Mouse (Mus musculus): ENCODE results near the gene Myom1.

The Myom1 gene

GRCm38 (mm10) chr17:71132221-71132620, 129.8 kb downstream of the Myom1 start:
- in situ Hi-C loops (cut with MboI, MseI) = loop anchor here in 1 of 2 experiments (25.0 kb wide), 1 partner anchor 730 kb away; no protein-coding TSS in a partner anchor

DNA sequence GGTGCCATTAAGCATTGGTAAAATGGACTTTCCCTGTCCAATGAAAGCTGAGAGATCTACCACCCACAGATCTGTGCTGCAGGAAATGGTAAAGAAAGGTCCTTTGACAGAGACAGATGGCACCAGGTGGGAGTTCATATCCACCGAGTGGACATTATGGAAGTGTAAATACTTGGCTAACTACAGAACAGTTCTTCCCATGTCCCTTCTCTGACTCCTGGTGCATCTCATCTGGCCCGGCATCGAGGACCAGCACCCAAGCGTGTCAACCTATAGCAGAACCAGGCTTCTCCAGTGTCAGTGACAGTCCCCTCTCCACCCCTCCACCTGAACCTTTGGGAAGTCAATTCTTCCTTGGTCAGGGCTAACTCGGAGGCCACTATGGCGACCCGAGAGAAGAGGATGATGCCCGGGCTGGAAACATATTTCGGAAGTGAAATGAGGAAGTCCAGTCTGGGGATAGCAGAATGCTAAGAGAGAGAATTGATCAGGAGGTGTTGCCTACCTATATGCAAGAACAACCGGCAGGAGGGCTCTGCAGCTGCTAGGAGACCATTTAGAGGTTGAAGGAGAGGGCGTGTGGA, 130.5 kb downstream of the Myom1 start:
- in situ Hi-C loops (cut with MboI, MseI) = loop anchor here in 1 of 2 experiments (25.0 kb wide), 1 partner anchor 729 kb away; no protein-coding TSS in a partner anchor

DNA sequence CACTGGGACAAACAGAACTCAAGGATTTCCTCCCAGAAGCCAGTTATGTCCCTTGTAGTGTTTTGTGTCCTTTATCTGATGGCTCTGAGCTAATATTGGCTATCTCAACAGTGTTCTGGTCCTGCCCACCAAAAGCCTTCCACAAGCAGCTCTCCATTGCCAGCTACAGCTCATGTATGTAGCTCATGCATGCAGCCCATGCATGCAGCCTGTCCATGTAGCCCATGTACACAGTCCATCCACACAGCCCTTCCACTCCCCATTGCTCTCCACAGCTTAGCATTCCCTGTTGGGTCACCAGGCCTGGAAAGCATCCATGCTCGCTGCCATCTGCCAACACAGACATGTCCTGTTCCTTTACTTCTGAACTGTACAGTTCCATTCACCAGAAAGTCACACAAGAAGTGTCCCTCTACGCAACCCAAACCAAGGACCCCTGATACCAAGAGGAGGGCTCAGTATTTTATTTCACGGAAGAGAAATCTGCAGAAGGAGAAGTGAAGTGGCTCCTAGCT, 132.1 kb downstream of the Myom1 start:
- in situ Hi-C loops (cut with MboI, MseI) = loop anchor here in 1 of 2 experiments (25.0 kb wide), 1 partner anchor 728 kb away; no protein-coding TSS in a partner anchor

GRCm38 (mm10) chr17:71135108-71135507, 132.7 kb downstream of the Myom1 start:
- in situ Hi-C loops (cut with MboI, MseI) = loop anchor here in 1 of 2 experiments (25.0 kb wide), 1 partner anchor 727 kb away; no protein-coding TSS in a partner anchor

DNA sequence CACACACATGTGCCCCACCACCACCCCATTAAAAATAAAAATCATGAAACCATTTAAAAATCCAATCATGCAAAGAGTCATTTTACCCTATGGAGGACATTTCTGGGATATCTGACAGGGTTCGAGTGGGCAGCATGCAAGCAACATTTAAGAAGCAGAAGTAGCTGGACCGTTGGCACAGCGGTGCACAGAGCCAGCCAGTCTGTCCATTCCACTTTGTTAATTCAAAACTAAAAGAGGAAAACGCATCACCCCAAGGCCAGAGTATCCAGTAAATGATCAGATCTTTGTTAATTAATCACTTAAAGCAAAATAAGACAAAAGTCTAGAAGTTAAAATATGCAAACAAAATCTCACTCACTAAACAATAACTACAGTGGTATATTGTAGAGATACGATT, 133.4 kb downstream of the Myom1 start:
- in situ Hi-C loops (cut with MboI, MseI) = loop anchor here in 1 of 2 experiments (25.0 kb wide), 1 partner anchor 726 kb away; no protein-coding TSS in a partner anchor

GRCm38 (mm10) chr17:71136384-71137333, 134.2 kb downstream of the Myom1 start:
- in situ Hi-C loops (cut with MboI, MseI) = loop anchor here in 1 of 2 experiments (25.0 kb wide), 1 partner anchor 726 kb away; no protein-coding TSS in a partner anchor

GRCm38 (mm10) chr17:71137334-71137721, 134.9 kb downstream of the Myom1 start:
- in situ Hi-C loops (cut with MboI, MseI) = loop anchor here in 1 of 2 experiments (25.0 kb wide), 1 partner anchor 725 kb away; no protein-coding TSS in a partner anchor

DNA sequence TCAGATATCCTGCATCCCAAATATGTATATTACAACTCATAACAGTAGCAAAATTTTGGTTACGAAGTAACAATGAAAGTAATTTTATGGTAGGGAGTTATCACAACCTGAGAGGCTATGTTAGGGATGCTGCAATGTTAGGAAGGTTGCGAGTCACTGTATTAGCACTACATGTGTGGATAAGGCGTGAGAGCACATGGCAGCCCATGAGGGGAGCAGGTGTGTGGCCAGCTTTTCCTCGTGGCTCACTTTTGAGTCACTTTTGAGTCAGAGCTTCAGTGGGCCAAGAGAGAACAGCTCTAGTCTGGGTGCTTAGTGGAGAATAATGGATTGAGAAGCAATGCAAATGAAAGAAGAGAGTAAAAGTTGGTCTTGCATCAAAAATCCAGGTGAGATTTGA, 139.6 kb downstream of the Myom1 start:
- in situ Hi-C loops (cut with MboI, MseI) = loop anchor here in 1 of 2 experiments (25.0 kb wide), 1 partner anchor 720 kb away; no protein-coding TSS in a partner anchor

DNA sequence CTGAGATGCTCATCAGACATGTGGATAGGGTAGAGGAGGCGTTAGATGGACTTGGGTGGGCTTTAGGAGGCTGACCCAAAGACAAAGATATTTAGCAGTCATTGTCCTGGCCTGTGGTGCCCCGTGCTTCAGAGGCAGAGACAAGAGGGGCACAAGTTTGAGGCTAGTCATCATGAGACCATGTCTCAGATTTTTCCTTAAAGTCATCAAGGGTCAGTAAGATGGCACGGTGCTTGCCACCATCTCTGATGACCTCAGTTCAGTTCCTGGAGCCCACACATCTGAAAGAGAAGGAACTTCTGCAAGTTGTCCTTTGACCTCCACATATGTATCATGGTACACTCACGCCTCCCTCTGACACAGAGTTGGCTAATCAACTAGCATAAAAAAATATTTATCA, 140.7 kb downstream of the Myom1 start:
- in situ Hi-C loops (cut with MboI, MseI) = loop anchor here in 1 of 2 experiments (25.0 kb wide), 1 partner anchor 719 kb away; no protein-coding TSS in a partner anchor

DNA sequence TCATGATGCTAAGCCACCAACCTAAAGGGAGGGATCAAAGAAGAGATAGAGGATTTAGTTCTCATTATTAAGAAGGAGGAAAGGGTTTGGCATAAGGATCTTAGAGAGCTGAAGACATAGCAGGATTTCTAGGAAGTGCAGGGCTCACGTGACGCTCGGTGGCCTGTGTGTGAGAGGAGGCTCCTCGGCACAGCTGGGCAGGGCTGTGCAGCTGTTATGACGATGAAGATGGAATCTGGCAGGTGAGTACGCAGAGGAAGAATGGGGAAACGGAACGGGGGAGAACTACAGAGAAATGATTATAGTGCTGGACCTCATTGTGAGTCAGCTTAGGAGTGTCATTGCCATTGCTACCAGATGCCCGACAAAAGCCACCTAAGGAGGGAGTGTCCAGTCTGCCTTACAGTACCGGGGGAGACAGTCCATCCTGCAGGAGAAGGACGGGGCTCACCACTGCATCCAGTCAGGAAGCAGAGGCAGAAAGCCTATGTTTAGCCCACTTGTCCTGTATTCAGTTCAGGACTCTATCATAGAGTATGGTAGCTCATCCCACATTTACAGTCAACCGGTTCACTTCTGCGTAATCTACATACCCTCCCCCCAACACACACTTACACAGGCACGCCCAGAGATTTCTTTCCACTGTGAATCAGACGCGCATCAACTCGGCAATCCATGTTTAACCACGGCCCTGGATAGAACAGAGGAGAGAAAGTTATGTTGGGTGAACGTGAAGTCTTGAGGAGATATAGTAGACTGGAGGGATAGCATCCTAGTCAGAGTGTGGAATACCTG, 142.1 kb downstream of the Myom1 start:
- in situ Hi-C loops (cut with MboI, MseI) = loop anchor here in 1 of 2 experiments (25.0 kb wide), 1 partner anchor 718 kb away; no protein-coding TSS in a partner anchor

DNA sequence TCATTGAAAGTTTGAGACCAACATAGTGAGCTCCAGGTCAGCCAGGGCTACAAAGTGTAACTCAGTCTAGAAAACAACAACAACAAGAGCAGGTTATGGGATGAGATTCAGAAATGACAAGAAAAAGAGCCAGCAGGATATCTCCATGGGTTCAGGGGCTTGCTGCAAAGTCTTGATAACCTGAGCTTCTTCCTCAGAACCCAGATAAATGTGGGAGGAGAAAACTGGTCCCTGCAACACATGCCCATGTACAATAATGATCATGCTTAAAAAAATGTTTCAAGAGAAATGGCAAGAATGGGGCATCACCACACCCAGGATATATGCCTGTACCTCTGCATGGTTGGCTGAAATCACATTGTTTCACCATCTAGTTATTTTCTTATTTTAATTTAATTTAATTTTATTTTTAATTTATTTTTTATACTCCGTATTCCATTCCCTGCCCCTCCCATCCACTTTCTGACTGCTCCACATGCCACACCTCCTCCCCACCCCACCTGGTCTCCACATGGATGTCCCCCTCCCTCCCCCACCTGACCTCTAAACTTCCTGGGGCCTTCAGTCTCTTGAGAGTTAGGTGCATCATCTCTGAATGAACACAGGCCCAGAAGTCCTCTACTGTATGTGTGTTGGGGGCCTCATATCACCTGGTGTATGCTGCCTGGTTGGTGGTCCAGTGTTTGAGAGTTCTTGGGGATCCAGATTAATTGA, 143.0 kb downstream of the Myom1 start:
- in situ Hi-C loops (cut with MboI, MseI) = loop anchor here in 1 of 2 experiments (25.0 kb wide), 1 partner anchor 717 kb away; no protein-coding TSS in a partner anchor

DNA sequence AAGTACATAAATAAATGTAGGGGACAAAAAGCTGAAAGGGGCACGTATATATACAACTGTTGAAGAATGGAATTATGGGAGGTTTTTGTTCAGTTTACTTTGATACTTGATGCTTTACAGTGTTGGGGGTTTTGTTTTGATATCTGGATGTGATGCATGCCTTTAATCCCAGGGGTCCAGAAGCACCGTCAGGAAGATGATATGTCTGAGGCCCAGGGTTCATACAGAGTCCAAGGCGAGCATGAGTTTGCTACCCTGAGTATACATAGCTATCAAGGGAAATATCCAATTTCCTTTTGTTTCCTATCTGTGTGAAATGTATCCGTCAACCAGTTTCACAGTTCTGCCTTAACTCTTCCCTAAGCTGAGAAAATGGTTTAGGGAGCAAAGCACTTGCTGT, 150.9 kb downstream of the Myom1 start:
- in situ Hi-C loops (cut with MboI, MseI) = no loop called here

DNA sequence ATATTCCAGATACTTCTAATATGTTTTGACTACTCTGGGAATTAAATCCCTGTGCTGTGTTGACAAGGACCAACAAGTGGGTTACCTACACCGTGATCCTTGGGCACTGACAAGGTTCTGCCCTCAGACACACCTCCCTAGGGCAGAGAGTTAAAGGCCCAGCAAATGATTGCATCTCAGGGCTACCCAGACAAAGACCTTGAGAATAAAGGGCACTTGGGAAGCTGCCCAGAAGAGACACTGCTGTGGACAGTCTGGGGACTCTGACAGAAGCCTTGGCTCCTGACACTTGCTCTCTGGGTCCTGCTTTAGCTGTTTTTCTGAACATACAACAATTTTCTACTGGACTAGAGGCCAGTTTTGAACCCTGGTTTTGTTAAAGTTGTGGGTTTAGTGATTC, 152.8 kb downstream of the Myom1 start:
- in situ Hi-C loops (cut with MboI, MseI) = no loop called here

DNA sequence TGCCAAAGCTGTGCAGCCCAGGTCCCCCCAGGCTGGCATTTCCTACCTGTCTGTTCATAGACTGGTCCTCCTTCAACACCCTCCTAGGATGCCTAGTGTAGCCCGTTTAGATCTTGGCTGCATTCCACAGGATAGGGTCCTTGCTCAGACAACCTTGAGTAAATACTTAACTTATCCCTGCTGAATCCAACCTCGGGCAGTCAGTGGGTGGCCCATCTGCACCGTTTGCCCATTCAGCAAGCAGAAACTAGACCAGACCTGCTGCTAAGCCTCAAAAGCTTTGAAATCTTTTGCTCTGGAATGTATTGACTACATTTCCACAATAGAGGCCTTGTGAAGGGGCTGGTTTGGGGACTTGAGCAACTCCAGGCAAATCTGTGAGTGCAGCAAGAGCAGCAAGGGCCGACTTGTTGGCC, 156.7 kb downstream of the Myom1 start:
- in situ Hi-C loops (cut with MboI, MseI) = no loop called here

DNA sequence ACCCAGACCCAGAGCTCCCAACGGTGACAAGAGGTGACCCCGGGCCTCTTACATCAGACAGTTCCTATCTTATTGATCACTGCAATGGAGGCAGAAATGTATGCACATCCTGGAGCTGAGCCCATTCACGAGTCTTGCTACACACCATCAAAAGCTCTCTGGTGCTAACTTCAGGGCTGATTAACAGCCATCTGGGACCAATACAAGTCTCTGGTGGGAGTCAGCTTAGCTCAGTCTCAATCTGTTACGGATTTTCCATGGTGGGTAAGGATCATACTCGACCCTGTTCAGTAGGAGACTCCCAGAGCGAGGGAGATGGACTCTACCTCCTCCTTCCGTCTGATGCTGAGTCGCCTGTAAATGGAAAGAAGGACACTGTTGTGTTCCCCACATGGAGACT, 157.3 kb downstream of the Myom1 start:
- in situ Hi-C loops (cut with MboI, MseI) = no loop called here

DNA sequence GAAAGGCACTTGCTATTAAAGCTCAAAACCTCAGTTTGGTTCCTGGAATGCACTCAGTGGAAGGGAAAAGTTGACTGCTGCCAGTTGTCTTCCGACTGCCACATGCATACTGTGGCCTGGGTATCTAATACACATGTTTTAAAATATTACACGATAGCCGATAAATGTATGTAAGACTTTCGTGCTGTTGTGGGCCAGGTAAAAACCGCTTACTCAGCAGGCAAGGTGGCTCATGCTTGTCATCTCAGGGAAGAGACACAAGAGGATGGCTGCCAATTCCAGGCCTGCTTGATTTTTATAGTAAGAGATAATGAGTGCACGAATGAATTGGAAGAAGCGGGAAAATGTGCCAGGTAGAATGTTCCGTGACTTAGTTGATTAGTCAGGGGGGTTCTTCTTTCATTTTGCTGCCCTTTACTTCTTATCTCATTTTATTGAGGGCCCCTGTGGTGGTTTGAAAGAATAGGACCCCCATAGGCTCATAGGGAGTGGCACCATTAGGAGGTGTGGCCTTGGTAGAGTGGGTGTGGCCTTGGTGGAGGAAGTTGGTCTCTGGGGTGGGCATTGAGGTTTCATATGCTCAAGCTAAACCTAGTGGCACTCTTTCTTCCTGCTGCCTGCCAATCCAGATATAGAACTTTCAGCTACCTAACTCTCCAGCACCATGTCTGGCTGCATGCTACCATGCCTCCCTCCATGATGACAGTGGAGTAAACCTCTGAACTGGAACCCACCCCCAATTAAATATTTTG, 158.0 kb downstream of the Myom1 start:
- in situ Hi-C loops (cut with MboI, MseI) = no loop called here

DNA sequence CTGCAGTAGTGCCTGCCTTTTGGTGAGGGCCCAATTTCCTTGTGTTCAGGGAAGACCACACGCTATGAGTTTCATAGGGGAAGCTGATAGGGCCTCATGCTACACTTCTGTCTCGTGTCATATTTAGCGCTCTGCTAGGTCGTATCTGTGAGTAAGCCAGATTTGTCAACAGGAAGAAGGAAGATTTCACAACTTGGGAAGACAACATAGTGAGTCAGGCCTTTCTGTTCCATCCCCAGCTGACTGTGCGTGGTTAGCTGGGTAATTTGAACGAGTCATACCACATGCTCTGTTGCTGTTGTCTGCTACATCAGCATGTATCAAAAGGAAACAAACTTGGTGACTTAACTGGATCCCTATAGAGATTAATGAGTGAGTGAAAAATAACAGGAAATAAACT, 162.6 kb downstream of the Myom1 start:
- in situ Hi-C loops (cut with MboI, MseI) = no loop called here

DNA sequence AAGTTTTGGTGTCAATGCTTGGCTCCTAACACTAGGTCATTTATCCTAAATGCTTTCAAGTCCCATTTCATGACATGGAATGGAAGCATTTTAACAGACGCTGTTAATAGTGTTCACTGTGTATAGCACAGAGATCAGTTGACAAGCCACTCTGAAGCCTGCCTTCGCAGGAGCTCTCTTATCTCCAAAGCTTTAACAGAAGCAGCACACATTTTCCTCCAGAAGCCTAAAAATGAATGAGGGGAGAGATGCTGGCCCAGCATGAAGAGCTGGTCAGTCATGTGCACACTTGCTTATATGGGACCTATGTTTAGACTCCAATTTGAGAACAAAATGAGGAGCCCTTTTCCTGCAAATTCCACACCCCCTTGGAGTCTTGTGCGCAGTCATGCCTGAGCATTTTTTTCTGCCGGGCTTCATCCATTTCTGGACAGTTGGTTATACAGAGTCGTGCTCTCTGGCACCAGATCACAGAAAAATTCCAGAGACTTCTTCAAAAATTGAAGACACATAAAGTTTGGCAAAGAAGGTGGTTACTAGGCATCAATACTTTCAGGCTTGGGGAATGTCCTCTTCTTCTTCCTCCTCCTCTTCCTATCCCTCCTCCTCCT, 165.9 kb downstream of the Myom1 start:
- in situ Hi-C loops (cut with MboI, MseI) = no loop called here

DNA sequence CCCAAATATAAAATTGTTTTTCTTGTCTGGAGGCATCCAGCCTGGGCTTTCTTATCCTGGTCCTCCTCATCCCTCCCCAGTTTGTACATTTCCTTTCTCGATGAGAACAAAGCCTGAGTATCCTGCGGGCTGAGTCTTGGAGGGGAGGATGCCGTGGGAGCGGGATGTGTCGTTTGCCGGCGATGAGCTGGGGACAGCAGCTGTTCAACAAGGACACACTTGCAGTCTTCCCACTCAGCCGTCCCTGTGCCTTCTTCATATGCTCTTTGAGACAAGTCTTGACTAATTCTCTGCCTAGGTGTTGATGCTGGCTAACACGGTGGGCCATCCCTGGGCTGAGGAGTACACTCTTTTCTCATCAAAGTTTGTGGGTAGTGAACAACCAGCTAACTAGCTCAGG, 166.4 kb downstream of the Myom1 start:
- in situ Hi-C loops (cut with MboI, MseI) = no loop called here

Measured in T-helper 17 cell (primary cell).